34 mouse cellular contexts compared by ENCODE assay signal in the genomic region with DNA sequence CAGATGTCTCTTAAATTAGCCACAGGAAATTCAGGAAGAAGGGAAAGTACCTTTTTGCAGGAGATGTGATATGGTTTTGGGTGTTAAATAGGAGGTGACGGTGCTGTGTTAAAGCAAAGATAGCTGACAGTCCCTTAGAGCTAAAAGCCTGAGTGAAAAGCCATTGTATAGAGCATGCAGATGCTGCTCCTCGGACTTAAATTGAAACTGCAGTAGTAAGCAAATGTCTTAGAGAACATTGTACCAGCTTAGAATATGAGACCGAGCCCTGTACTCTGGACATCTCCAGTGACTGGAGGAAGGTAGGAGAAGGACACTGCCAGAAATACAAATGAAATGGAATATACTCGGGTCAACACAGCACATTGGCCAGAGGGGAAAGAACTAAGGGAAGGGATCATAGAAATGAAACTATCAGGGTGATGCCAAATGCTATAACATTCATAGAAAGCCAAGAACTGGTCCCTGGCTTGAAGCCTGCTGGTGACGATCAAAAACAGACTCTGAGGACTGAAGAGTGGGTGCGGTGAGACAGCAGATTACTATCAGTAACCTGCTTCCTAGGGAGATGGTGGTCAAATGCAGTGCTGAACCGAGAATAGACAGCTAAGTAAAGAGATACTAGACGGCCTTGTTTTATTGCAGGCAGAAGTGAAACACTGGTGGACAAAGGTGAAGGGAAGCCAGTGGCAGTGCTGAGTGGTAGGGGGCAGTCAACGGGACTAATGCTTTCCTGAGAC.
A peak's percentile ranks its signal among the peaks of the same experiment; 100 is the strongest.
DNase-seq lines count a peak whose midpoint lies in the region; ATAC-seq and TF ChIP-seq lines count a peak whose summit lies in the region.
"Had no signal": no experiment of that assay in that cellular context is flagged by ENCODE, and none has a peak within 500 bp of the region (broad histone marks: within the 10 kb centered on the region; RNA-seq: fewer than 3 reads in every experiment).

No protein-coding gene starts in this region.

- no peak for TF ChIP-seq CTCF in MEL (IDR thresholded peaks at IDR 0.05 in 2 of 3, conservative IDR thresholded peaks at IDR 0.05 in 1 of 3; ENCODE audit: control insufficient read depth in 1 of 3, insufficient read depth in 1 of 3, low read depth in 2 of 3, low read length in 3 of 3, poor library complexity in 1 of 3, severe bottlenecking in 1 of 3)

- no peak overlapping the region for H3K4me2 ChIP-seq in intestine, embryonic 15.5 days (replicated peaks)
- H3K4me2 ChIP-seq in liver, embryonic 12.5 days: no peak overlapping the region
- H3K4me2 ChIP-seq: embryonic facial prominence, embryonic 15.5 days; forebrain, embryonic 12.5 days; heart, embryonic 15.5 days; hindbrain, embryonic 13.5 days; limb, embryonic 12.5 days; liver, embryonic 11.5 days; midbrain, embryonic 11.5 days; neural tube, embryonic 12.5 days had no signal

- H3K4me3 ChIP-seq in MEL (ENCODE audit: control insufficient read depth in 1 of 2, insufficient read depth in 1 of 2, low read depth in 2 of 2, low read length in 2 of 2): peak overlapping the region in 1 of 2 experiments; percentile 33; a peak in 1 of 4 replicates
- no peak overlapping the region for H3K4me3 ChIP-seq in intestine, embryonic 15.5 days (replicated peaks)
- H3K4me3 ChIP-seq in liver, embryonic 12.5 days: no peak overlapping the region
- H3K4me3 ChIP-seq: embryonic facial prominence, embryonic 10.5 days; embryonic facial prominence, embryonic 15.5 days; forebrain, embryonic 12.5 days; heart, embryonic 15.5 days; hindbrain, embryonic 13.5 days; left cerebral cortex, adult 2 months; limb, embryonic 12.5 days; neural tube, embryonic 12.5 days had no signal

- TF ChIP-seq EP300 in MEL (IDR thresholded peaks at IDR 0.05; ENCODE audit: low read depth in 1 of 2, low read length in 2 of 2): peak; percentile 31 to 37; a peak in 2 of 4 replicates

- no peak for TF ChIP-seq POLR2A in MEL (IDR thresholded peaks at IDR 0.05; ENCODE audit: control insufficient read depth in 1 of 2, insufficient read depth in 1 of 2, low read depth in 1 of 2, low read length in 2 of 2, poor library complexity in 1 of 2)

- ATAC-seq in frontal cortex, adult (ENCODE audit: low TSS enrichment): peak; percentile 56
- peak; percentile 48 for ATAC-seq in granulocyte monocyte progenitor cell, adult 5-6 weeks (replicated peaks; ENCODE audit: poor library complexity, severe bottlenecking)
- peak; percentile 47 for ATAC-seq in megakaryocyte progenitor cell, adult 5-6 weeks (replicated peaks; ENCODE audit: poor library complexity)
- no peak for ATAC-seq in intestine, embryonic 15.5 days
- ATAC-seq in liver, embryonic 12.5 days: no peak
- ATAC-seq: CD4-positive, CD25-positive, alpha-beta regulatory T cell, adult 4 months; intestine, postnatal 0 days; liver, postnatal 0 days; midbrain, embryonic 16.5 days; Patski had no signal

- H3K4me1 ChIP-seq in MEL (ENCODE audit: control insufficient read depth in 1 of 2, insufficient read depth in 2 of 2, low read length in 2 of 2): peaks cover 11 to 15% of the 10 kb centered on the region in 2 experiments
- H3K4me1 ChIP-seq in intestine, embryonic 15.5 days (replicated peaks): 0 out of 2 replicates have a peak, but pooled peaks cover 3% of the 10 kb centered on the region
- peaks cover 16% of the 10 kb centered on the region for H3K4me1 ChIP-seq in liver, embryonic 12.5 days
- H3K4me1 ChIP-seq: embryonic facial prominence, embryonic 15.5 days; forebrain, embryonic 12.5 days had no signal

- H3K36me3 ChIP-seq in MEL (ENCODE audit: control insufficient read depth in 1 of 2, insufficient read depth in 2 of 2, low read length in 2 of 2): peaks cover 0 to 19% of the 10 kb centered on the region in 2 experiments; a peak in 3 of 4 replicates
- H3K36me3 ChIP-seq in intestine, embryonic 15.5 days: no peaks in the 10 kb centered on the region
- peaks cover 6% of the 10 kb centered on the region for H3K36me3 ChIP-seq in liver, embryonic 12.5 days
- H3K36me3 ChIP-seq: embryonic facial prominence, embryonic 15.5 days; forebrain, embryonic 12.5 days; heart, embryonic 15.5 days; hindbrain, embryonic 13.5 days; limb, embryonic 12.5 days; neural tube, embryonic 12.5 days had no signal

- H3K79me2 ChIP-seq in MEL (ENCODE audit: control insufficient read depth, insufficient read depth, low read length, poor library complexity): no peaks in the 10 kb centered on the region

- peak overlapping the region; percentile 16; the same call in 1 of the 2 replicates for H3K27ac ChIP-seq in MEL (ENCODE audit: control insufficient read depth, low read depth, low read length)
- no peak overlapping the region for H3K27ac ChIP-seq in intestine, embryonic 15.5 days
- no peak overlapping the region for H3K27ac ChIP-seq in liver, embryonic 12.5 days
- H3K27ac ChIP-seq: embryonic facial prominence, embryonic 10.5 days; embryonic facial prominence, embryonic 15.5 days; forebrain, embryonic 12.5 days; heart, embryonic 15.5 days; hindbrain, embryonic 13.5 days; left cerebral cortex, adult 2 months; neural tube, embryonic 12.5 days had no signal

- H3K9ac ChIP-seq in MEL (ENCODE audit: control insufficient read depth, low read depth, low read length, poor library complexity, severe bottlenecking): no peak overlapping the region
- H3K9ac ChIP-seq in intestine, embryonic 15.5 days: no peak overlapping the region
- H3K9ac ChIP-seq in liver, embryonic 12.5 days: no peak overlapping the region
- H3K9ac ChIP-seq: embryonic facial prominence, embryonic 15.5 days; forebrain, embryonic 12.5 days; heart, embryonic 15.5 days; hindbrain, embryonic 13.5 days; limb, embryonic 12.5 days; liver, postnatal 0 days; neural tube, embryonic 12.5 days had no signal

- TF ChIP-seq RAD21 in MEL (IDR thresholded peaks at IDR 0.05; ENCODE audit: low read depth, low read length): no peak

- no peaks in the 10 kb centered on the region for H3K27me3 ChIP-seq in MEL (ENCODE audit: control insufficient read depth in 1 of 2, insufficient read depth in 2 of 2, low read length in 2 of 2)
- no peaks in the 10 kb centered on the region for H3K27me3 ChIP-seq in intestine, embryonic 15.5 days (replicated peaks)
- no peaks in the 10 kb centered on the region for H3K27me3 ChIP-seq in liver, embryonic 12.5 days (replicated peaks)
- H3K27me3 ChIP-seq: embryonic facial prominence, embryonic 15.5 days; forebrain, embryonic 12.5 days; heart, embryonic 15.5 days; hindbrain, embryonic 13.5 days; limb, embryonic 12.5 days; Patski had no signal

- DNase-seq in frontal cortex, postnatal 14 days (ENCODE audit: low spot score in 2 of 2): no peak
- peak; percentile 76 for DNase-seq in MEL (ENCODE audit: low read depth, low spot score)
- DNase-seq in layer of hippocampus, adult 9-11 months: no peak
- DNase-seq: adrenal gland, postnatal 10 days; cerebellum, adult 18-20 months; cerebellum, postnatal 14 days; gastrocnemius, postnatal 36 days; heart, postnatal 36 days; kidney, adult 9 months; kidney, postnatal 10 days; liver, postnatal 0 days; lung, postnatal 36 days; right cerebral cortex, postnatal 4 days; thymus, adult 2 months; thymus, postnatal 36 days had no signal

- no peaks in the 10 kb centered on the region for H3K9me3 ChIP-seq in MEL (replicated peaks; ENCODE audit: insufficient read depth, low read length)
- H3K9me3 ChIP-seq in intestine, embryonic 15.5 days: no peaks in the 10 kb centered on the region
- H3K9me3 ChIP-seq in liver, embryonic 12.5 days (replicated peaks): 0 out of 2 replicates have a peak, but pooled peaks cover 4% of the 10 kb centered on the region
- H3K9me3 ChIP-seq: embryonic facial prominence, embryonic 10.5 days; embryonic facial prominence, embryonic 15.5 days; forebrain, embryonic 12.5 days; heart, embryonic 15.5 days; hindbrain, embryonic 13.5 days; limb, embryonic 12.5 days; neural tube, embryonic 12.5 days had no signal

- 65% methylated on average over 9 of the region's 9 CpGs for WGBS in intestine, embryonic 15.5 days
- 41% methylated on average over 9 of the region's 9 CpGs for WGBS in liver, embryonic 12.5 days (ENCODE audit: insufficient replicate concordance)

TF ChIP-seq in MEL, 35 proteins besides CTCF, POLR2A, EP300 and RAD21:
- TF ChIP-seq TBP (IDR thresholded peaks at IDR 0.05; ENCODE audit: low read depth, low read length) (no peak), GATA1 (IDR thresholded peaks at IDR 0.05; ENCODE audit: low read depth, low read length) (peak; percentile 75), ETS1 (IDR thresholded peaks at IDR 0.05; ENCODE audit: low read depth, low read length) (peak; percentile 57; the same call in 1 of the 2 replicates), TCF12 (IDR thresholded peaks at IDR 0.05; ENCODE audit: low read depth, low read length) (0 out of 2 replicates have a peak, but pooled peaks have one; percentile 15)

Comparison
In these comparisons a context has a peak if more than half of its experiments do, and no peak if none do; other contexts are left out.
1. ATAC-seq: peak in frontal cortex, adult (single experiment), granulocyte monocyte progenitor cell, adult 5-6 weeks (single experiment) and megakaryocyte progenitor cell, adult 5-6 weeks (single experiment); none in intestine, embryonic 15.5 days (single experiment) and liver, embryonic 12.5 days (single experiment).